Mouse (Mus musculus) MEL (cell line): ENCODE measurements around the gene Fastk. TPM values are rescaled to one million over a fixed set of nuclear protein-coding genes. Genes with fewer than 3 reads are reported as not detected.
A peak's percentile ranks its signal among the peaks of the same experiment; 100 is the strongest.

Experiments used
- DNase-seq: peaks from one replicate; pipeline ENCODE4 v3.0.0; 2011; ENCODE audit warnings: low read depth, low spot score
- H3K27ac ChIP-seq: 2 replicates; pipeline ENCODE4 v1.5.1; 2012; ENCODE audit warnings: low read depth, mild to moderate bottlenecking, control low read depth, low read length, moderate library complexity; ENCODE audit not compliant: control insufficient read depth
- H3K27me3 ChIP-seq, 2 experiments: fragments of 150-350 bp in 1 of 2; sonication (generic) in 1 of 2; 2 replicates each; pipeline ENCODE4 v1.6.1; 2012; ENCODE audit warnings: low read length in 2 of 2, mild to moderate bottlenecking in 2 of 2, improper control_type of control experiment in 1 of 2, moderate library complexity in 1 of 2; ENCODE audit not compliant: insufficient read depth in 2 of 2, control insufficient read depth in 1 of 2
- H3K36me3 ChIP-seq, 2 experiments: 2 replicates each; pipeline ENCODE4 v1.6.1; 2012 to 2014; ENCODE audit warnings: low read length in 2 of 2, improper control_type of control experiment in 1 of 2, inconsistent platforms in 1 of 2, mild to moderate bottlenecking in 1 of 2; ENCODE audit not compliant: insufficient read depth in 2 of 2, control insufficient read depth in 1 of 2
- H3K4me1 ChIP-seq, 2 experiments: fragments of 150-350 bp in 1 of 2; sonication (generic) in 1 of 2; 2 replicates each; pipeline ENCODE4 v1.6.1; 2012; ENCODE audit warnings: low read length in 2 of 2, improper control_type of control experiment in 1 of 2, mild to moderate bottlenecking in 1 of 2; ENCODE audit not compliant: insufficient read depth in 2 of 2, control insufficient read depth in 1 of 2
- H3K4me3 ChIP-seq, 2 experiments: fragments of 150-350 bp in 1 of 2; sonication (generic) in 1 of 2; 2 replicates each; pipeline ENCODE4 v1.5.1; 2012; ENCODE audit warnings: low read depth in 2 of 2, low read length in 2 of 2, mild to moderate bottlenecking in 2 of 2, moderate library complexity in 2 of 2, control low read depth in 1 of 2, improper control_type of control experiment in 1 of 2; ENCODE audit not compliant: control insufficient read depth in 1 of 2, insufficient read depth in 1 of 2
- H3K79me2 ChIP-seq: 2 replicates; pipeline ENCODE4 v1.6.1; 2012; ENCODE audit warnings: mild to moderate bottlenecking, low read length, moderate library complexity; ENCODE audit not compliant: control insufficient read depth, poor library complexity, insufficient read depth
- H3K9ac ChIP-seq: 2 replicates; pipeline ENCODE4 v1.6.1; 2012; ENCODE audit warnings: low read depth, mild to moderate bottlenecking, control low read depth, low read length, moderate library complexity; ENCODE audit not compliant: control insufficient read depth, poor library complexity, severe bottlenecking
- H3K9me3 ChIP-seq: fragments of 150-350 bp; sonication (generic); replicated peaks from 2 replicates; pipeline ENCODE4 v1.6.1; 2012; ENCODE audit warnings: mild to moderate bottlenecking, low read length, improper control_type of control experiment, moderate library complexity; ENCODE audit not compliant: insufficient read depth
- BHLHE40 ChIP-seq: IDR thresholded peaks from 2 replicates; pipeline ENCODE4 v1.6.1; 2012; ENCODE audit warnings: low read depth, mild to moderate bottlenecking, inconsistent platforms, low read length, improper control_type of control experiment, borderline replicate concordance
- CHD1 ChIP-seq: IDR thresholded peaks from 2 replicates; pipeline ENCODE4 v1.6.1; 2012; ENCODE audit warnings: low read depth, mild to moderate bottlenecking, inconsistent platforms, low read length, improper control_type of control experiment
- ELF1 ChIP-seq: IDR thresholded peaks from 2 replicates; pipeline ENCODE4 v1.6.1; 2014; ENCODE audit warnings: low read depth, mild to moderate bottlenecking, inconsistent platforms, low read length, improper control_type of control experiment, moderate library complexity
- JUND ChIP-seq: IDR thresholded peaks from 2 replicates; pipeline ENCODE4 v1.6.1; 2011; ENCODE audit warnings: low read depth, mild to moderate bottlenecking, improper control_type of control experiment, low read length
- MAFK ChIP-seq: IDR thresholded peaks from 2 replicates; pipeline ENCODE4 v1.6.1; 2011; ENCODE audit warnings: low read depth, mild to moderate bottlenecking, low read length, improper control_type of control experiment, borderline replicate concordance
- MAZ ChIP-seq: IDR thresholded peaks from 2 replicates; pipeline ENCODE4 v1.6.1; 2012; ENCODE audit warnings: low read depth, mild to moderate bottlenecking, inconsistent platforms, low read length, improper control_type of control experiment
- MEF2A ChIP-seq: IDR thresholded peaks from 2 replicates; pipeline ENCODE4 v1.6.1; 2014; ENCODE audit warnings: low read depth, mild to moderate bottlenecking, inconsistent platforms, low read length, improper control_type of control experiment; ENCODE audit not compliant: poor library complexity, insufficient replicate concordance, severe bottlenecking; ENCODE audit errors: extremely low read depth
- MXI1 ChIP-seq: IDR thresholded peaks from 2 replicates; pipeline ENCODE4 v1.6.1; 2011; ENCODE audit warnings: mild to moderate bottlenecking, low read depth, low read length, improper control_type of control experiment
- MYC ChIP-seq: IDR thresholded peaks from 2 replicates; pipeline ENCODE4 v1.6.1; 2011; ENCODE audit warnings: low read depth, mild to moderate bottlenecking, low read length, improper control_type of control experiment, moderate library complexity
- NELFE ChIP-seq: IDR thresholded peaks from 2 replicates; pipeline ENCODE4 v1.6.1; 2011; ENCODE audit warnings: low read depth, low read length, improper control_type of control experiment
- NRF1 ChIP-seq: IDR thresholded peaks from 2 replicates; pipeline ENCODE4 v1.6.1; 2014; ENCODE audit warnings: low read depth, mild to moderate bottlenecking, inconsistent platforms, low read length, improper control_type of control experiment, moderate library complexity; ENCODE audit not compliant: poor library complexity, insufficient read depth, severe bottlenecking
- POLR2AphosphoS2 ChIP-seq: IDR thresholded peaks from 2 replicates; pipeline ENCODE4 v1.6.1; 2011; ENCODE audit warnings: low read length, improper control_type of control experiment
- RAD21 ChIP-seq: IDR thresholded peaks from 2 replicates; pipeline ENCODE4 v1.6.1; 2011; ENCODE audit warnings: mild to moderate bottlenecking, low read depth, low read length, improper control_type of control experiment
- RCOR1 ChIP-seq: IDR thresholded peaks from 2 replicates; pipeline ENCODE4 v1.6.1; 2012; ENCODE audit warnings: low read depth, mild to moderate bottlenecking, inconsistent platforms, low read length, improper control_type of control experiment
- SIN3A ChIP-seq: IDR thresholded peaks from 2 replicates; pipeline ENCODE4 v1.6.1; 2012; ENCODE audit warnings: low read length, improper control_type of control experiment, inconsistent platforms
- USF1 ChIP-seq: IDR thresholded peaks from 2 replicates; pipeline ENCODE4 v1.6.1; 2014; ENCODE audit warnings: low read depth, mild to moderate bottlenecking, inconsistent platforms, low read length, improper control_type of control experiment, moderate library complexity
- USF2 ChIP-seq, 2 experiments: IDR thresholded peaks; 2 replicates each; pipeline ENCODE4 v1.6.1; 2011 to 2012; ENCODE audit warnings: improper control_type of control experiment in 2 of 2, low read length in 2 of 2, borderline replicate concordance in 1 of 2, inconsistent platforms in 1 of 2, low read depth in 1 of 2, mild to moderate bottlenecking in 1 of 2; ENCODE audit not compliant: insufficient read depth in 1 of 2
- ZC3H11A ChIP-seq: IDR thresholded peaks from 2 replicates; pipeline ENCODE4 v1.6.1; 2012; ENCODE audit warnings: low read depth, mild to moderate bottlenecking, inconsistent platforms, low read length, improper control_type of control experiment
- ZNF384 ChIP-seq: IDR thresholded peaks from 2 replicates; pipeline ENCODE4 v1.6.1; 2012; ENCODE audit warnings: low read depth, mild to moderate bottlenecking, inconsistent platforms, low read length, improper control_type of control experiment
- polyA plus RNA-seq, 2 experiments: library from polyadenylated mRNA; stranded (reverse) in 1 of 2; unstranded in 1 of 2; fragments of >175 nt in 1 of 2; fragments of >200 nt in 1 of 2; gene quantifications; 2 replicates each; pipeline versions ENCODE4 v1.2.1 to v1.2.4; 2012; ENCODE audit warnings: low replicate concordance in 2 of 2, low read depth in 1 of 2; ENCODE audit not compliant: insufficient read length in 2 of 2, insufficient read depth in 1 of 2, missing spikeins in 1 of 2
- total RNA-seq: library from RNA; depleted of rRNA; stranded (reverse); fragments of 300-350 nt; gene quantifications from 2 replicates; pipeline ENCODE4 v1.2.3, GENCODE M21; 2012

Fastk gene
- total and polyA plus RNA-seq, 3 experiments: 111 to 273 (median 228) TPM

DNA sequence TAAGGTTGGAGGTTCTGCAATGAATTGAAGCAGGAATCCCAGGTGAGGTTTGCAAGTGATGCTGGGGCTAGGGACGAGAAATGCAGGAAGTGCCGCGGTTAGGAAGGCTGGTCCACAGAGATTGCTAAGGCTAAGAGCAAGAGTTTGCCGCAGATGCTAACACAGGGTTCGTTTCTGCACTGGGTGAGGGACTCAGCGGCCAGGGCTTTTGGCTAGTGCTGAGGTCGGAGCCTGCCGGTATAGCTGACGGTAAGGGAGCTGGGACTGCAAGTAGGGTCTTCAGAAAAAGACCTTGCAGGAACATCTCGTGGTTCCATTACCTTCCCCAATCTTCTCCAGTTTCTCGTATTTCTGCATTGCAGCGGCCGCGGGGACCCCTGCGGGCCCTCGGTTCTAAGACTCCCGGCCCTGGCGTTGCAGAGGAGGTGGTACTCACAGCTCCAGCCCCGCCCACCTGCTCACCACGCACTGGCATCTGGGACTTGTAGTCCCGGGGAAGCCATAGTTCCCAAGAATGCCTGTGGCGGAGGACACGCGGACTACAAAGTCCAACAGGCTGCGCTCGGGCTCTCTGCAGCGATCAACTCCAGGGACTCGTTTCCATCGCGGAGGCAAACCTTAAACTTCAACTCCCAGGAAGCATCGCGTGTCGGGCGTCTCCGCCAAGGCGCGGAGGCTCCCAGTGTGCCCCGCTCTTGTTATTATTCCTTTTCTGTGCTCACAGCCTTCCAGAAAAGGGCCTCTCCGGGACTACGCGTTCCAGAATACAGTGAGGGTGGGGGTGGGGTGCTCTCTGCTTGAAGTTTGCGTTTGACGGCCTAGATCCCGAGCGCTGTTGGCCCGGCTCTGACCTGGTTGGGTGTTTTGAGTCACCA, 21.7 kb downstream of the Fastk start, which contains the start of the genes Cdk5 and Slc4a2 (continued):
- peak; percentile 95 for TF ChIP-seq MYC
- no peak for TF ChIP-seq MAFK
- no peak for TF ChIP-seq ZC3H11A
- TF ChIP-seq POLR2AphosphoS2: peak; percentile 88; the same call in 1 of the 2 replicates
- peak; percentile 98 for TF ChIP-seq SIN3A

DNA sequence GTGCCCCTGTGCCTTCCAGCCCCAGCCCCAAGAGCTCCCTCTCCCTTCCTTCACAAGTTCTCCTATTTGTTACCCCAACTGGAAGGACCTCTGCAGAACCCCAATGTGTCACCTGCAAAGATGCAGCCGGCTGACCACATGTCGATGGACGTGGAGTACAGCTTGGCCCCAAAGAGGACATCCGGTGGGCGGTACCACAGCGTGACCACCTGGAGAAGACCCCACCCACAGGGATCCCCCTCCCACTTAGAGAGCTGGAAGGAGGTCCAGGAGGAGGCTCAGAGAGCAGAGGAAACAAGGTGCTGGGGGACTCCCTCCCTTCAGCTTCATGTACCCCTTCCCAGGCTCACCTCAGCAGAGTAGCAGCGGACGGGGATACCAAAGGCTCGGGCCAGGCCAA, 24.7 kb downstream of the Fastk start:
- Histone ChIP-seq H3K9ac (no peak overlapping the region), H3K27me3 (no peaks in the 10 kb centered on the region), H3K9me3 (no peaks in the 10 kb centered on the region), H3K27ac (no peak overlapping the region), H3K4me1 (peaks cover 3 to 8% of the 10 kb centered on the region in 2 experiments; a peak in 3 of 4 replicates), H3K36me3 (peaks cover 0 to 2% of the 10 kb centered on the region in 2 experiments; a peak in 1 of 4 replicates), H3K4me3 (no peak overlapping the region), H3K79me2 (peaks cover 8% of the 10 kb centered on the region; the same call in 1 of the 2 replicates)
- DNase-seq: no peak
- TF ChIP-seq ZNF384 (no peak), RAD21 (no peak), NRF1 (no peak), MXI1 (no peak)

DNA sequence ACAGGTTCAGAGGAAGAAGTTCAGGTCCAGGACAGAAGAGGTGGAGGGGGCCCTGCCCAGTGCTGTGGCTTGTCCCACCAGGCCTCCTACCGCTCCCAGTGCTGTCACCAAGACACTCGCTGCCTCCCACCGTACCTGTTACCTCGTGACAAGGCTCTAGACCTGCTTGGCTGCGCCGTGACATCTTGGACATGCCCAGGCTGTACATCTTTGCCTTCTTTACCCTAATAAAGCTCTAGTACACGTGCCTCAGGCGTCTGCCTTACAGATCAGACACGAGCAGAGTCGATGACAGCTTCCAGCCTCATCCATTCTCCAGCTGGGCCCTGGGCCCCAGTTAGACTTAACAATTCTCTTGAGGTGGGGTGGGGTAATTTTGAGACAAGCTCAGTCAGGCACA, 27.5 kb downstream of the Fastk start:
- Histone ChIP-seq H3K9ac (no peak overlapping the region), H3K9me3 (no peaks in the 10 kb centered on the region), H3K27me3 (no peaks in the 10 kb centered on the region), H3K4me1 (peaks cover 0 to 5% of the 10 kb centered on the region in 2 experiments; a peak in 2 of 4 replicates), H3K27ac (no peak overlapping the region), H3K4me3 (no peak overlapping the region), H3K36me3 (peaks cover 0 to under 1% of the 10 kb centered on the region in 2 experiments; a peak in 1 of 4 replicates)
- no peak for DNase-seq
- TF ChIP-seq MAZ: no peak
- TF ChIP-seq USF2 (IDR thresholded peaks at IDR 0.05; ENCODE audit: borderline replicate concordance in 1 of 2, insufficient read depth in 1 of 2, low read depth in 1 of 2, low read length in 2 of 2): no peak
- TF ChIP-seq RCOR1: no peak
- TF ChIP-seq ZNF384: no peak
- no peak for TF ChIP-seq NRF1
- TF ChIP-seq JUND: no peak
- no peak for TF ChIP-seq CHD1
- TF ChIP-seq NELFE: no peak
- TF ChIP-seq USF1: no peak
- TF ChIP-seq BHLHE40: no peak
- no peak for TF ChIP-seq SIN3A
- no peak for TF ChIP-seq MAFK
- no peak for TF ChIP-seq ELF1
- TF ChIP-seq MEF2A: no peak
- TF ChIP-seq, all 39 proteins: peak for 0
- H3K79me2 ChIP-seq: no peaks in the 10 kb centered on the region
